Mouse (Mus musculus): ENCODE results near the gene Lrrc8d.

- TF ChIP-seq CTCF (conservative IDR thresholded peaks at IDR 0.05; ENCODE audit: insufficient read depth, insufficient read length, low read depth, low read length) (no peak), POLR2A (IDR thresholded peaks at IDR 0.05; ENCODE audit: low read depth, low read length) (no peak)
These were observed 3.0 kb downstream of the Lrrc8d start for GRCm38 (mm10) chr5:105702580-105703285.
